Mouse (Mus musculus) splenic B cell, adult 2 months (primary cell): ENCODE data around the gene Dynlt1c.
A peak's percentile ranks its signal among the peaks of the same experiment; 100 is the strongest.
"Not testable (repeated sequence)": the region's sequence is repeated elsewhere in the genome, so short reads cannot be mapped to it uniquely, and the experiment has no call there.

Source experiments
- DNase-seq: peaks from one replicate; pipeline ENCODE4 v3.0.0-alpha.2; 2011; ENCODE audit warnings: low read depth, low spot score
- H3K27me3 ChIP-seq: 2 replicates; pipeline ENCODE4 v1.6.1; 2012; ENCODE audit warnings: mild to moderate bottlenecking, low read length, moderate library complexity, mixed read lengths; ENCODE audit not compliant: control insufficient read depth, poor library complexity, insufficient read depth, severe bottlenecking
- H3K36me3 ChIP-seq: 2 replicates; pipeline ENCODE4 v1.6.1; 2012; ENCODE audit warnings: mild to moderate bottlenecking, low read length, moderate library complexity, mixed read lengths; ENCODE audit not compliant: control insufficient read depth, poor library complexity, insufficient read depth, severe bottlenecking

Dynlt1c gene

GRCm38 (mm10) chr17:6636861-6637260, 35.4 kb downstream of the Dynlt1c start:
- H3K36me3 ChIP-seq: no peaks in the 10 kb centered on the region
- no peaks in the 10 kb centered on the region for H3K27me3 ChIP-seq
- DNase-seq: no peak

GRCm38 (mm10) chr17:6637434-6637833, 36.0 kb downstream of the Dynlt1c start:
- H3K36me3 ChIP-seq, H3K27me3 ChIP-seq, DNase-seq: not testable (repeated sequence)

- H3K36me3 ChIP-seq, DNase-seq, H3K27me3 ChIP-seq: not testable (repeated sequence)
Measured at GRCm38 (mm10) chr17:6638444-6638843, 37.0 kb downstream of the Dynlt1c start.

GRCm38 (mm10) chr17:6639486-6639885, 38.0 kb downstream of the Dynlt1c start:
- not testable (repeated sequence) for H3K27me3 ChIP-seq, H3K36me3 ChIP-seq, DNase-seq

- H3K27me3 ChIP-seq, DNase-seq, H3K36me3 ChIP-seq: not testable (repeated sequence)
Measured at GRCm38 (mm10) chr17:6640044-6640637, 38.7 kb downstream of the Dynlt1c start.

- DNase-seq, H3K36me3 ChIP-seq: not testable (repeated sequence)
Measured at GRCm38 (mm10) chr17:6640771-6641429, 39.4 kb downstream of the Dynlt1c start.

GRCm38 (mm10) chr17:6644210-6644609, 42.7 kb downstream of the Dynlt1c start:
- not testable (repeated sequence) for H3K27me3 ChIP-seq, H3K36me3 ChIP-seq, DNase-seq

More at GRCm38 (mm10) chr17:6640771-6641429, 39.4 kb downstream of the Dynlt1c start:
- not testable (repeated sequence) for H3K27me3 ChIP-seq

GRCm38 (mm10) chr17:6644673-6645072, 43.2 kb downstream of the Dynlt1c start:
- not testable (repeated sequence) for DNase-seq, H3K27me3 ChIP-seq, H3K36me3 ChIP-seq

- H3K27me3 ChIP-seq, H3K36me3 ChIP-seq, DNase-seq: not testable (repeated sequence)
Measured at GRCm38 (mm10) chr17:6645668-6646067, 44.2 kb downstream of the Dynlt1c start.

GRCm38 (mm10) chr17:6646841-6647240, 45.4 kb downstream of the Dynlt1c start:
- H3K36me3 ChIP-seq, H3K27me3 ChIP-seq, DNase-seq: not testable (repeated sequence)

GRCm38 (mm10) chr17:6647452-6647851, 46.0 kb downstream of the Dynlt1c start:
- H3K36me3 ChIP-seq, DNase-seq, H3K27me3 ChIP-seq: not testable (repeated sequence)

GRCm38 (mm10) chr17:6650904-6651565, 49.6 kb downstream of the Dynlt1c start:
- H3K36me3 ChIP-seq, DNase-seq, H3K27me3 ChIP-seq: not testable (repeated sequence)

- not testable (repeated sequence) for H3K27me3 ChIP-seq, DNase-seq, H3K36me3 ChIP-seq
Measured at GRCm38 (mm10) chr17:6653341-6653946, 52.0 kb downstream of the Dynlt1c start.

- not testable (repeated sequence) for H3K27me3 ChIP-seq, H3K36me3 ChIP-seq
- peak; percentile 77 for DNase-seq
Measured at GRCm38 (mm10) chr17:6655087-6655511, 53.6 kb downstream of the Dynlt1c start.
